Mouse (Mus musculus): ENCODE measurements around the gene Mllt3.

GRCm38 (mm10) chr4:88081885-88082284 is 48.7 kb upstream of the Mllt3 start:
- TF ChIP-seq EP300 (IDR thresholded peaks at IDR 0.05; ENCODE audit: low read depth) (no peak), CTCF (IDR thresholded peaks at IDR 0.05; ENCODE audit: low read depth) (no peak)

Data from heart, postnatal 0 days (tissue).